Mouse (Mus musculus) 3134 (cell line): ENCODE measurements around the gene Osbpl2.

Experiments used
- DNase-seq: peaks from one replicate; pipeline ENCODE4 v3.0.0-alpha.2; 2011; ENCODE audit warnings: low spot score; ENCODE audit not compliant: insufficient read length; ENCODE audit errors: extremely low read depth

Osbpl2 gene

DNA sequence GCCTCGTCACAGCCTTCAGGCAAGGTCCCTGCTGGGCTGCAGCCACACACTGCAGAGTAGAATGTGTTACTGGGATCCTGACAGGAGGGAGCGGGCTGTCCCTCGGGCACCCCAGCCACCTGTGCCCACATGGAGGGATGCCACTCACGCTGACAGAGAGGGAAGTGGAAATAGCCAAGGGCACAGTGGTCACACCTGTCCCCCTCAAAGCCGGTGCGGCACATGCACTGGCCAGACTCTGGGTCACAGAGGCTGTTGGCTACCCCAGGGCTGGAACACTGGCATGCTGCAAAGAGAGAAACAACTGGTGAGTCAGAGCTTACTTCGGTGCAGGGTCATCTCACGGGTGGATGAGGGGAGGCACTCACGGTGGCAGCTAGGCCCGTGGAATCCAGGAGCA is 79.7 kb downstream of the Osbpl2 start:
- no peak for DNase-seq

- no peak for DNase-seq
Observed at GRCm38 (mm10) chr2:180200681-180201080, 81.6 kb downstream of the Osbpl2 start.

- DNase-seq, result no peak
Observed at GRCm38 (mm10) chr2:180201303-180201702, 82.2 kb downstream of the Osbpl2 start.

GRCm38 (mm10) chr2:180202263-180202662 is 83.2 kb downstream of the Osbpl2 start:
- no peak for DNase-seq

DNA sequence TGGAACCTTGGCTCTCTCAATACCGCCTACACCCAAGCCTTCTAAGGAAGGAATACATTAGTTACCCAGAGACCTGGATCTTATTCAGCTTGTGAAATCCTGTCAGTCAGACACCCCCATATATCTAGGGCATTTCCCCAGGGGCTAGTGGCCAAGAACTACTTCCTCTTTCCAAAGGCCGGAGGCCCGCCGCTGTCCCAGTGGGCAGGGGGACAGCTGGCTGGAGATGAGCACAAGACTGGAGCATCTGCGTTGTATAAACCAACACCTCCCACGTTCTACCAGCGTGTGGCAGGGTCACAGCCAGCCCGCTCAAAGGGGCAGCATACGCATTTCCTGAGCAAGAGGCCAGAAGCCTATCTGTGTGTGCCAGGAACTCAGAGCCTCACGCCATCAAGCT is 83.7 kb downstream of the Osbpl2 start:
- DNase-seq, result no peak

DNA sequence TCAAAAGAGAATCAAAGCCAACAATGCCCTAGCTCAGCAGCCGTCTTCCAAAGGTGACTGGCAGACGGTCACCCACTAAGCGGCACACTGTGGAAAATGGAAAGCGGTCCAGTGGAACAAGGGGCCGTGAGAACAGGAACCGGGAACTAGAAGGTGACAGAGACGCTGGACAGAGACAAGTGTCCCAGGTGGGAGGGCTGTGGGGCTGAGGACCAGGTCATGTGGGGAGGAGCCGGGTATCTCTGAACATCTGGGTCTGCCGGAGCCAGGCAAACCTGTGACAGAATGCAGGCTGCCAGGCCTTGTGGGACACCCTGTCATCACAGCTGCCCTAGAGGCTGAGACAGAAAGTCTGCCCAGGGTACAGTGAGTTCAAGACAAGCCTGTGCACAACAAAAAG is 85.4 kb downstream of the Osbpl2 start:
- no peak for DNase-seq

- no peak for DNase-seq
Observed at GRCm38 (mm10) chr2:180205083-180205955, 86.2 kb downstream of the Osbpl2 start.

GRCm38 (mm10) chr2:180205956-180206280 is 86.8 kb downstream of the Osbpl2 start:
- no peak for DNase-seq

GRCm38 (mm10) chr2:180207840-180208239 is 88.7 kb downstream of the Osbpl2 start:
- no peak for DNase-seq

- DNase-seq, result no peak
Observed at GRCm38 (mm10) chr2:180208976-180209375, 89.9 kb downstream of the Osbpl2 start.

DNA sequence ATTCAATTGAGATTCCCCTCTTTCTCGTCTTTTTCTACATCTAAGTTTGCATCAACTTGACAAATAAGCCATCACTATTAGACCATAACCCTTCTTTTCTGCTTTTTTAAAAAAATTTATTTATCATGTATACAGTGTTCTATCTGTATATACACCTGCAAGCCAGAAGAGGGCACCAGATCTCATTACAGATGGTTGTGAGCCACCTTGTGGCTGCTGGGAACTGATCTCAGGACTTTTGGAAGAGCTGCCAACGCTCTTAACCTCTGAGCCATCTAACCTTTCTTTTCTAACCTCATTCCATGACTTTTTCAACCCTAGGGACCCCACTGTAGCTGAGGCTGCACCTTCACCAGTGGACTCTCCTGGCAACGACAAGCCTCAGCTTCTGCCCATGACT is 93.1 kb downstream of the Osbpl2 start:
- DNase-seq, result no peak
